In genomic region chr10:61610650-61611235, GRCm38 (mm10) we compare ENCODE assay signal across 8 mouse cellular contexts. TPM values are rescaled to one million over a fixed set of nuclear protein-coding genes. Genes with fewer than 3 reads are reported as not detected.
DNase-seq lines count a peak whose midpoint lies in the region; ATAC-seq and TF ChIP-seq lines count a peak whose summit lies in the region.

No protein-coding gene starts in this region.

- no peak overlapping the region for H3K4me2 ChIP-seq in liver, embryonic 12.5 days
- no peak overlapping the region for H3K4me2 ChIP-seq in embryonic facial prominence, embryonic 14.5 days (ENCODE audit: low read depth, low read length)

- no peak overlapping the region for H3K27ac ChIP-seq in liver, adult 2 months (replicated peaks; ENCODE audit: insufficient read depth, low read depth, low read length)
- H3K27ac ChIP-seq in liver, embryonic 12.5 days, result no peak overlapping the region
- H3K27ac ChIP-seq in embryonic facial prominence, embryonic 14.5 days (replicated peaks; ENCODE audit: low read depth, low read length), result no peak overlapping the region
- no peak overlapping the region for H3K27ac ChIP-seq in midbrain, embryonic 10.5 days (replicated peaks)

- no peak for ATAC-seq in liver, embryonic 12.5 days
- peak; percentile 47; the same call in 1 of the 2 replicates for ATAC-seq in embryonic facial prominence, embryonic 14.5 days (ENCODE audit: low read depth)

- no peak for TF ChIP-seq POLR2A in liver, adult 2 months (IDR thresholded peaks at IDR 0.05; ENCODE audit: extremely low read depth, insufficient read depth, low read length)

- DNase-seq in liver, adult 2 months (ENCODE audit: extremely low read depth, low read depth, low spot score), result peak; percentile 39
- peak; percentile 51 for DNase-seq in R1 (ENCODE audit: low read depth, low spot score)
- DNase-seq in embryonic facial prominence, embryonic 14.5 days (ENCODE audit: low spot score), result peak; percentile 50
- peak; percentile 37 for DNase-seq in lung, postnatal 25 days (ENCODE audit: low spot score)
- DNase-seq in layer of hippocampus, adult 8-10 months (ENCODE audit: low spot score in 2 of 2), result no peak
- no peak for DNase-seq in midbrain, embryonic 10.5 days (ENCODE audit: low spot score)
- no peak for DNase-seq in gastrocnemius, postnatal 10 days

- H3K79me2 ChIP-seq in liver, adult 2 months (ENCODE audit: control insufficient read depth, insufficient read depth, low read length), result no peaks in the 10 kb centered on the region

- H3K4me1 ChIP-seq in liver, adult 2 months (ENCODE audit: control insufficient read depth, insufficient read depth, low read length), result peaks cover under 1% of the 10 kb centered on the region
- no peaks in the 10 kb centered on the region for H3K4me1 ChIP-seq in liver, embryonic 12.5 days
- no peaks in the 10 kb centered on the region for H3K4me1 ChIP-seq in embryonic facial prominence, embryonic 14.5 days (ENCODE audit: control insufficient read depth, insufficient read depth, low read length)
- peaks cover 4% of the 10 kb centered on the region; the same call in 1 of the 2 replicates for H3K4me1 ChIP-seq in midbrain, embryonic 10.5 days

- no peaks in the 10 kb centered on the region for H3K36me3 ChIP-seq in liver, adult 2 months (ENCODE audit: control insufficient read depth, insufficient read depth, low read length)
- no peaks in the 10 kb centered on the region for H3K36me3 ChIP-seq in liver, embryonic 12.5 days
- no peaks in the 10 kb centered on the region for H3K36me3 ChIP-seq in embryonic facial prominence, embryonic 14.5 days (ENCODE audit: control insufficient read depth, insufficient read depth, low read length)
- H3K36me3 ChIP-seq in midbrain, embryonic 10.5 days, result no peaks in the 10 kb centered on the region

- WGBS in liver, adult 2 months, result 84% methylated on average over 8 of the region's 8 CpGs
- 62% methylated on average over 8 of the region's 8 CpGs for WGBS in liver, embryonic 12.5 days (ENCODE audit: insufficient replicate concordance)
- WGBS in embryonic facial prominence, embryonic 14.5 days, result 59% methylated on average over 8 of the region's 8 CpGs
- 76% methylated on average over 8 of the region's 8 CpGs for WGBS in midbrain, embryonic 10.5 days

- no peaks in the 10 kb centered on the region for H3K9me3 ChIP-seq in liver, embryonic 12.5 days (replicated peaks)
- no peaks in the 10 kb centered on the region for H3K9me3 ChIP-seq in embryonic facial prominence, embryonic 14.5 days (ENCODE audit: control insufficient read depth, low read length)
- no peaks in the 10 kb centered on the region for H3K9me3 ChIP-seq in midbrain, embryonic 10.5 days (replicated peaks)

- TF ChIP-seq CTCF in liver, adult 2 months (IDR thresholded peaks at IDR 0.05; ENCODE audit: low read depth, low read length), result no peak

- H3K4me3 ChIP-seq in liver, adult 2 months (ENCODE audit: insufficient read depth, low read depth, low read length), result no peak overlapping the region
- no peak overlapping the region for H3K4me3 ChIP-seq in liver, embryonic 12.5 days
- H3K4me3 ChIP-seq in embryonic facial prominence, embryonic 14.5 days (ENCODE audit: low read depth, low read length), result no peak overlapping the region
- no peak overlapping the region for H3K4me3 ChIP-seq in midbrain, embryonic 10.5 days

- H3K27me3 ChIP-seq in liver, adult 2 months (ENCODE audit: control insufficient read depth, insufficient read depth, low read length), result no peaks in the 10 kb centered on the region
- peaks cover 28% of the 10 kb centered on the region for H3K27me3 ChIP-seq in liver, embryonic 12.5 days (replicated peaks)
- H3K27me3 ChIP-seq in embryonic facial prominence, embryonic 14.5 days (replicated peaks; ENCODE audit: control insufficient read depth, insufficient read depth, low read length), result no peaks in the 10 kb centered on the region
- H3K27me3 ChIP-seq in midbrain, embryonic 10.5 days (ENCODE audit: low read depth, poor library complexity, severe bottlenecking), result no peaks in the 10 kb centered on the region

- H3K9ac ChIP-seq in liver, adult 2 months (ENCODE audit: low read depth, low read length), result no peak overlapping the region
- no peak overlapping the region for H3K9ac ChIP-seq in liver, embryonic 12.5 days
- no peak overlapping the region for H3K9ac ChIP-seq in embryonic facial prominence, embryonic 14.5 days (ENCODE audit: low read depth, low read length)

RNA-seq across cellular contexts. Expression of gene Npffr1, which starts 15.5 kb away (rescaled TPM):
- total RNA-seq in liver, adult 2 months (2014; rRNA removed), result not detected in 2 replicates
- not detected in 2 replicates for polyA plus RNA-seq in liver, adult 2 months (2012; rRNA removed)
- polyA plus RNA-seq in liver, embryonic 12.5 days (2016; fragmentation: Nextera tagmentation; extraction: Ambion mirVana), result not detected in 2 replicates
- 0.06 and 0.08 TPM in 2 replicates for polyA plus RNA-seq in embryonic facial prominence, embryonic 14.5 days (2014; fragmentation: Nextera tagmentation; extraction: Ambion mirVana)
- 1 to 10 TPM; 3.4 to 4.2 (median 3.6) TPM for total RNA-seq in layer of hippocampus, adult 8-10 months (2022)
- polyA plus RNA-seq in midbrain, embryonic 10.5 days (2016; fragmentation: Nextera tagmentation; extraction: Ambion mirVana), result 0.11 and 0.15 TPM in 2 replicates
- under 1 TPM in 1 of 2 experiments, not detected in 1; 0.11 TPM for total RNA-seq in gastrocnemius, postnatal 10 days (2021)

RNA-seq across cellular contexts. Expression of gene Ppa1, which starts 37.6 kb away (rescaled TPM):
- 279 and 331 TPM in 2 replicates for total RNA-seq in liver, adult 2 months (2014; rRNA removed)
- 92.3 and 126 TPM in 2 replicates for polyA plus RNA-seq in liver, adult 2 months (2012; rRNA removed)
- polyA plus RNA-seq in liver, embryonic 12.5 days (2016; fragmentation: Nextera tagmentation; extraction: Ambion mirVana), result 137 and 147 TPM in 2 replicates
- 158 and 162 TPM in 2 replicates for polyA plus RNA-seq in embryonic facial prominence, embryonic 14.5 days (2014; fragmentation: Nextera tagmentation; extraction: Ambion mirVana)
- 100 to 1,000 TPM in 3 of 4 experiments, 10 to 100 TPM in 1; 98.3 to 113 (median 102) TPM for total RNA-seq in layer of hippocampus, adult 8-10 months (2022)
- 310 and 362 TPM in 2 replicates for polyA plus RNA-seq in midbrain, embryonic 10.5 days (2016; fragmentation: Nextera tagmentation; extraction: Ambion mirVana)
- 10 to 100 TPM; 33.2 to 35.8 TPM for total RNA-seq in gastrocnemius, postnatal 10 days (2021)

Comparison
In these comparisons a context has a peak if more than half of its experiments do, and no peak if none do; other contexts are left out.
1. DNase-seq: peak in liver, adult 2 months (single experiment), R1 (single experiment), embryonic facial prominence, embryonic 14.5 days (single experiment) and lung, postnatal 25 days (single experiment); none in layer of hippocampus, adult 8-10 months (0 of 2), midbrain, embryonic 10.5 days (single experiment) and gastrocnemius, postnatal 10 days (single experiment).